Mouse (Mus musculus) heart, postnatal 0 days (tissue): Measurements from ENCODE around the gene Pygl. TPM values are rescaled to one million over a fixed set of nuclear protein-coding genes. Genes with fewer than 3 reads are reported as not detected.
A peak's percentile ranks its signal among the peaks of the same experiment; 100 is the strongest.

Experiments
- ATAC-seq: fragments of 200-750 bp; cut with Nextera tagmentation; 2 replicates; pipeline ENCODE4 v1.8.0; 2017; ENCODE audit warnings: low read depth, moderate number of reproducible peaks, moderate library complexity; ENCODE audit not compliant: insufficient read depth
- DNase-seq: peaks from one replicate; pipeline ENCODE4 v3.0.0-alpha.2; 2016; ENCODE audit warnings: low spot score
- H3K27ac ChIP-seq: fragments of 300-500 bp; sonication (generic); 2 replicates; pipeline ENCODE4 v1.5.1; 2014; ENCODE audit warnings: low read depth, mild to moderate bottlenecking
- H3K27me3 ChIP-seq: fragments of 300-500 bp; sonication (generic); 2 replicates; pipeline ENCODE4 v1.6.1; 2014; ENCODE audit warnings: low read length, mixed read lengths; ENCODE audit not compliant: control insufficient read depth, insufficient read depth
- H3K36me3 ChIP-seq: fragments of 300-500 bp; sonication (generic); replicated peaks from 2 replicates; pipeline ENCODE4 v1.6.1; 2014; ENCODE audit warnings: low read length, mixed read lengths; ENCODE audit not compliant: control insufficient read depth, insufficient read depth
- H3K4me1 ChIP-seq: fragments of 300-500 bp; sonication (generic); 2 replicates; pipeline ENCODE4 v1.6.1; 2014; ENCODE audit warnings: antibody characterized with exemption; ENCODE audit not compliant: control insufficient read depth, insufficient read depth
- H3K4me2 ChIP-seq: fragments of 300-500 bp; sonication (generic); 2 replicates; pipeline ENCODE4 v1.6.1; 2014; ENCODE audit warnings: low read depth, mild to moderate bottlenecking, low read length, moderate library complexity
- H3K4me3 ChIP-seq: fragments of 300-500 bp; sonication (generic); 2 replicates; pipeline ENCODE4 v1.5.1; 2014; ENCODE audit warnings: low read depth, low read length
- H3K9ac ChIP-seq: fragments of 300-500 bp; sonication (generic); replicated peaks from 2 replicates; pipeline ENCODE4 v1.6.1; 2014; ENCODE audit warnings: low read depth, low read length, mixed read lengths
- H3K9me3 ChIP-seq: fragments of 300-500 bp; sonication (generic); replicated peaks from 2 replicates; pipeline ENCODE4 v1.6.1; 2016; ENCODE audit warnings: low read length; ENCODE audit not compliant: control insufficient read depth
- CTCF ChIP-seq: IDR thresholded peaks from 2 replicates; pipeline ENCODE4 v1.5.1; 2016; ENCODE audit warnings: antibody characterized with exemption, control low read depth, low read depth
- EP300 ChIP-seq: IDR thresholded peaks from 2 replicates; pipeline ENCODE4 v1.6.1; 2016; ENCODE audit warnings: antibody characterized with exemption, low read depth
- WGBS: fragments of 180-500 bp; shearing (Covaris S2); extraction: QIAGEN DNeasy Blood & Tissue Kit; methylation state at CpG from one replicate; pipeline ENCODE4 v1.1.7; 2014; 5-methylcytosine and 5-hydroxymethylcytosine counted together
- polyA plus RNA-seq: library from polyadenylated mRNA; unstranded; fragments of >200 nt; fragmentation: Nextera tagmentation; extraction: Ambion mirVana; gene quantifications from 2 replicates; pipeline ENCODE4 v1.2.1, GENCODE M21; 2015
- total RNA-seq: library from RNA; depleted of rRNA; stranded (reverse); fragments of >200 nt; gene quantifications from 2 replicates; pipeline ENCODE4 v1.2.3, GENCODE M21; 2014; ENCODE audit warnings: low replicate concordance

Gene Pygl
- total and polyA plus RNA-seq, 2 experiments from 2014 or later, result 31.6 to 43.2 TPM

DNA sequence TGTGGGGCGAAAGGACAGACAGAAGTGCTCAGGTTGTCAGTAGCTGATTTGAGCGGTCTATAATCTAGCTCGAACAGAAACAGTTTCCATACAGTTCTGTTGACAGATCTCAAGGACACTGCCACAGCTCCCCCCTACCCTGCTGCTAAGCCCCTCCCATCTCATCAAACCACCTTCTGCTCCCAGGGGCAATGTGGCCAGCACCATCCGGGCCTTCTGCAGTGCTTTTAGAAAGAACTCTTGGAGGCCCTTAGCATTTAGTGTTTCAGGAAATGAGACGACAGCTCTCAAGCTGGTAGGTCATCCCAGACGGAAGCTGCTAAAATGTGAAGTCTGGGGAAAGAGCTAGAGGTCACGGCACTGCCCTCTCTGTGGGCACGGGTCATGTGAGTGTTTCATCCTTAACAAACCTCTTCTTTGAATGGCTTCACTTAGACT is 35.2 kb upstream of the Pygl start:
- Histone ChIP-seq H3K4me1 (peaks cover 22% of the 10 kb centered on the region), H3K27me3 (no peaks in the 10 kb centered on the region), H3K4me3 (no peak overlapping the region), H3K9me3 (no peaks in the 10 kb centered on the region), H3K36me3 (no peaks in the 10 kb centered on the region), H3K9ac (no peak overlapping the region), H3K4me2 (peak overlapping the region; percentile 5; the same call in 1 of the 2 replicates), H3K27ac (peak overlapping the region; percentile 72)
- no peak for TF ChIP-seq EP300
- no peak for TF ChIP-seq CTCF
- 11% methylated on average over 8 of the region's 8 CpGs for WGBS
- DNase-seq (peak; percentile 57), ATAC-seq (peak; percentile 83)

DNA sequence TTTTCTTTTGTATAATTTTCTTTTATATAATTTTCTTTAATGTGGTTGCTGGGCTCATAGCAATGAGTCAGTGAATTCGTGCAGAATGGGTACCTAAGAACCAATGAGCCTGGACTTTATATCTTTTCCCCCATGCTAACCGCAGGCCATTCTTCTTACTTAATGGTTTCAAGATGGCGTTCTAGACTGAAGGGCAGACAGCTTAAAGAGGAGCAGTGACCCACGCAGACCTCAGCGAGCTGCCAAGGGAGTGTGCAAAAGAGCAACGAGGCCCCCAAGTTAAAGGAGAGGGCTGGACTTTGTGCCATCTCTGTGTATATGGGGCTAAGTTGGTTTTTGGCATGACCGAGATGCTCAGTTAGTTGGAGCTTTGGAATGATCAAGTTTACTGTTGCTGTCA is 32.4 kb upstream of the Pygl start:
- no peak for DNase-seq
- no peak overlapping the region for H3K4me3 ChIP-seq
- no peak for TF ChIP-seq EP300
- H3K4me2 ChIP-seq, result no peak overlapping the region
- 82% methylated on average over 7 of the region's 7 CpGs for WGBS
- no peak overlapping the region for H3K27ac ChIP-seq
- H3K36me3 ChIP-seq, result no peaks in the 10 kb centered on the region
- no peaks in the 10 kb centered on the region for H3K9me3 ChIP-seq
- H3K9ac ChIP-seq, result no peak overlapping the region
- ATAC-seq, result no peak
- peaks cover 22% of the 10 kb centered on the region for H3K4me1 ChIP-seq
- no peaks in the 10 kb centered on the region for H3K27me3 ChIP-seq

DNA sequence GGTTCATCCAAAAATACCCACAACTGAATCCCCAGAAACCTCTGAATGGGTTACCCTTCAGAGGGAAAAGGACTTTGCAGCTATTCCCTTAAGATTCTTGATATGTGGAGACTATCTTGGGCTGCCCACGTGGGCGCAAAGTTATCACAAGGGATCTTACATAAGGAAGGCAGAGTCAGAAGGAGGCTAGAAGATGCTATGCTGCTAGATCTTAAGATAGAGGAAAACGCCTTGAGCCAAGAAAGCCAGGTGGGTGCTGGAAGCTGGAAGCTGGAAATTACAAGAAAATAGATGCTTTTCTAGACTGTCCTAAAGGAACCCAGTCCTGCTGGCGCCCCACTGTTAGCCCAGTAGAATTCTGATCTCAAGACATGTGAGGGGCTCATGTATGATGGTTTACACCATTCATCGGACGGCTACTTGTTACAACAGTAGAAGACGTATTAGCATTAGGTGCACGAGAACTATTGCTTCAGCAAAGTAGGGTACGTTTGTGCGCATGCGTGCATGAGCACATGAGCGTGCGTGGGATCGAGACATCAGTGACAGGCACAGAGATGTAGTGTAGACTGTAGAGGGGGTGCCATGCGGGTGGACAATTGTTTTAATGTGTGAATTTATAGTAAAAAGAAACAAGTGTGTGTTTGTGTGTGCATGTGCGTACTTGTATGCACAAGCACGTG is 31.1 kb upstream of the Pygl start:
- Histone ChIP-seq H3K36me3 (no peaks in the 10 kb centered on the region), H3K9me3 (no peaks in the 10 kb centered on the region), H3K4me1 (peaks cover 20% of the 10 kb centered on the region), H3K4me3 (no peak overlapping the region), H3K27ac (no peak overlapping the region), H3K9ac (no peak overlapping the region), H3K27me3 (no peaks in the 10 kb centered on the region), H3K4me2 (no peak overlapping the region)
- TF ChIP-seq EP300, result no peak
- DNase-seq, result no peak
- no peak for ATAC-seq
- 91% methylated on average over 17 of the region's 17 CpGs for WGBS

DNA sequence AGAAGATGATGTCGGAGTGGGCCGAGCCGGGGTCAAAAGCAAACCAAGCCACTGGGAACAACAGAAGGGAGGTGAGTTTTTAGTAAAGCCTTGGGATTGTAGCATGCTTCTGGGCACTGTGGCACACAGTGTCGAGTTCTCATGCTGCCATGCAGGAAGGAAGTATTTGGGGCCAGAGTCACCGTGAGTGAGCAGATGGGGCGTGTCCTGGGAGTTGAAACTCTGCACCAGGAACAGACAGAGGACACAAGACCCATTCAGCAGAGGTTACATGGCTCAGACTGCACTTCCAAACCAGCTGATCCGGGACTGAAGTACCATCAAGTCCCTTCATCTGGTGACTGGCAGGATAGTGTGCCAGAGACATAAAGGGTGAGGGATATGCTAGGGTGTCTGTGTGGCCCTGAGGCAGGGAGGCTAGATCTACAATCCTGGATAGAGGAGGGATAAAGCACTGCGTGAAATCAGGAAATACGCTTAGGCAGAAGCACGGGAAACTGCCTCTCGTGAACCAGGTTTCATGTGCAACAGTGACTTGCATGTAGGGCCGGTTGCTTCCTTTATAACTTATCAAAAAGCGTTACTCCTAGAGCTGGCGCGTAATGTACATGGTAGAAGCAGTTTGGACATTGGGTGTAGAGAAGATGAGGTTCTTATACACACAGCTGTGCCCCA is 20.1 kb upstream of the Pygl start:
- H3K27me3 ChIP-seq, result no peaks in the 10 kb centered on the region
- no peak for DNase-seq

DNA sequence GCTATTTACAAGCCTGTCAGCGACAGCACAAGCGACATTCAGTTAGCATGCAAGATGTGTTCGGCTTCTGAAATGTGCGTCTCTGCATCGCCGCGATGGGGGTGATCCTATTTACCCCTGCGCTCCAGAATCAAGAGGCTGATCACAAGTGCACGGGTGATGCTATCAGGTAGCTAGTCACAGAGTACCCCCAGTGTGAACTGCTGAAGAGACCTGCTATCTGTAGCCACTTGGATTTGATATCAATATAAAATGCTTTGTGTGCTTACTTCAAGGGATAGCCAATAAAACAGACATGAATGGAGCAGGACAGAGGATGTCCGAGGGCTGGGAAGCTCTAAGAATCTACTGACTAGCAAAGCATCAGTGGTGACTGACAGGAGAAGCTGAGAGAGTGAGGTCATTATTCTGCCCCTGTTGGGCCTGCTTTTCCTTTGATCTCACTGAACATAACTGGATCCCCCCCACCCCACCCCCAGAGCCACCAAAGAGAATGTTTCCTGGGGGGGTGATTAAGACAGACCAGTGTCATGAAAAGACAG is 18.4 kb upstream of the Pygl start:
- Histone ChIP-seq H3K9ac (no peak overlapping the region), H3K27ac (no peak overlapping the region), H3K36me3 (no peaks in the 10 kb centered on the region), H3K27me3 (no peaks in the 10 kb centered on the region), H3K4me3 (no peak overlapping the region), H3K4me1 (peaks cover 11% of the 10 kb centered on the region), H3K9me3 (no peaks in the 10 kb centered on the region), H3K4me2 (no peak overlapping the region)
- no peak for DNase-seq
- no peak for ATAC-seq
- WGBS, result 79% methylated on average over 10 of the region's 10 CpGs
- TF ChIP-seq CTCF, result no peak
- TF ChIP-seq EP300, result no peak

More for the DNA sequence above, 20.1 kb upstream of the Pygl start:
- Histone ChIP-seq H3K4me1 (peaks cover 11% of the 10 kb centered on the region), H3K36me3 (no peaks in the 10 kb centered on the region), H3K27ac (no peak overlapping the region), H3K4me3 (no peak overlapping the region), H3K4me2 (no peak overlapping the region), H3K9ac (no peak overlapping the region), H3K9me3 (no peaks in the 10 kb centered on the region)
- TF ChIP-seq CTCF (no peak), EP300 (no peak)
- WGBS, result 69% methylated on average over 15 of the region's 15 CpGs
- ATAC-seq, result no peak
